Mouse (Mus musculus) retina, postnatal 7 days (tissue): Measurements from ENCODE around the gene Gm128.
A peak's percentile ranks its signal among the peaks of the same experiment; 100 is the strongest.
"Not testable (repeated sequence)": the region's sequence is repeated elsewhere in the genome, so short reads cannot be mapped to it uniquely, and the experiment has no call there.

Experiments used
- DNase-seq: peaks from one replicate; pipeline ENCODE4 v3.0.0-alpha.2; 2012; ENCODE audit warnings: low read depth, low spot score

Gm128 gene

DNA sequence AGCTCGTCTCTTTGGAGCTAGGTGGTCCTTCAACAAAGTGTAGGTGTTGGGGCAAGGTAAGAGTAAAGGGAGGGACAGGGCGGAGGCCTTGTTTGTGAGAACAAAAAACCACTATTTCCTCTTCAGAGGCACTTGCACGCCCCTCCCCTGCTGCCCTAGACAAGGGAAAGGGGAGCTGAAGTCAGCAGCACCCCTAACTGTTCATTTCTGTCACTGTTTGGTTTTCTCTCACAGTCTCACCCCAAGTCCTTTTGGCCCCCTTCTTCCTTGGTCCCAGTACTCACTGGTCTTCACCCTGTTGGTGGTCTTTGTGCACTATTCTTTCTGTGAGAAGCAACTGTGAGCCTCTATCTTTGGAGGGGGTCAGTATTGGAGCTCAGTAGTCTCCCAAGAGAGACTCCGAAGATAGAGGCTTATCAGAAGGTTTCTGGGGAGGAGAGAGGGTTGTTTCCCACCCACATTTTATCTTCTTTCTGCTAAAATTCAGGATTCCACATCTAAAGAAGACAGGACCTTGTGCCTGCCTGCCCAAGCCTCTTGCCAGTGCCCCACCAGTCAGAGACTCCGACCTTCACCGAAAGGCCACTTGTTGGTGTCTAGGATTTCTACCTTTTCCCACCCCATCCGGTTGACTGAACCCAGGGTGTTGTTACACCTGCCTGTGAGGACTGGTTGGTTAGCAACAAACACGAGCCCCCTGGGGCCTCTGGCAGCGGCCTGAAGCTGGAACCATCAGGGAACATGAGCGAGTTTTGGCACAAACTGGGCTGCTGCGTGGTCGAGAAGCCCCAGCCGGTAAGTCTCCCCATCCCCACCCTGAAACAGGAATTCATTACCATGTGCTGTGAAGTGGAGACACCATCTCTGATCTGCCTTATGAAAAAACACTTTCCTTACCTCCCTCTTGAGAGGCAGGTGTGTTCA lies 9.8 kb downstream of the Gm128 start, which contains the start of gene Mllt11:
Gene Mllt11 (minus strand): TSS at position 874 of the 924 bp plus-strand sequence.
- DNase-seq = no peak

GRCm38 (mm10) chr3:95230495-95231297 lies 10.7 kb downstream of the Gm128 start:
- no peak for DNase-seq

DNA sequence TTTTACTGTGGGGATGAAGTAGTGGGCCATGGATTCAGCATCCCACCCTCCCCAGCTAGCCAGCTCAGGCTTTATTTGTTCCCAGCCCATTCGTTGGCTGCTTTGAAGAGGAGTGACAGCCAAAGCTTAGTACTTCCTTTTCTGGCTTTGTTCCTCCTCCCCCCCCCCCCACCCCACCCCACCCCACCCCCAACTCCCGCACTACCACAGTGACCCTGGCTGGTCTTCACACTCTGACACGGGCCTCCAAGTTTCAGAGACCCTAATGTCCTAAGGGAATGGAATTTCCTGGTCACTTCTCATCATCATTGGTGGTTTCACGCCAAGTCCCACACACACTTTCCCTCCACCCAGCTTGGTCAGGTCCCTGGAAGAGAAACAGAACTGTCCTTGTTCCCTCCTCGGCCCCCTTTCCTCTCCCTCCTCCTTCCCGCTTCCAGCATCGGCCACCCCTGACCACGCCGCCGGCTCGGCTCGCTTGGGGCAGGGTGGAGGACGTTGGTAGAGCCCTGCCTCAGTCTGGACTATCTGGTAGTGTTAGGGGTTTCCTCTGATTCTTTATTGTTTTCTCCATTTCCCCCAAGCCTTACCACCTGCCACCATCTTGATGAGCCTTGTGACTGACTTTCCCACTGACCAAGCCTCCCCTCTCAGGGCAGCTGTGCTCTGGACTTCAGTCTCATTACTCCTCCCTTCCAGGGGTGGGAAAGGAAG lies 11.5 kb downstream of the Gm128 start:
- DNase-seq = no peak

DNA sequence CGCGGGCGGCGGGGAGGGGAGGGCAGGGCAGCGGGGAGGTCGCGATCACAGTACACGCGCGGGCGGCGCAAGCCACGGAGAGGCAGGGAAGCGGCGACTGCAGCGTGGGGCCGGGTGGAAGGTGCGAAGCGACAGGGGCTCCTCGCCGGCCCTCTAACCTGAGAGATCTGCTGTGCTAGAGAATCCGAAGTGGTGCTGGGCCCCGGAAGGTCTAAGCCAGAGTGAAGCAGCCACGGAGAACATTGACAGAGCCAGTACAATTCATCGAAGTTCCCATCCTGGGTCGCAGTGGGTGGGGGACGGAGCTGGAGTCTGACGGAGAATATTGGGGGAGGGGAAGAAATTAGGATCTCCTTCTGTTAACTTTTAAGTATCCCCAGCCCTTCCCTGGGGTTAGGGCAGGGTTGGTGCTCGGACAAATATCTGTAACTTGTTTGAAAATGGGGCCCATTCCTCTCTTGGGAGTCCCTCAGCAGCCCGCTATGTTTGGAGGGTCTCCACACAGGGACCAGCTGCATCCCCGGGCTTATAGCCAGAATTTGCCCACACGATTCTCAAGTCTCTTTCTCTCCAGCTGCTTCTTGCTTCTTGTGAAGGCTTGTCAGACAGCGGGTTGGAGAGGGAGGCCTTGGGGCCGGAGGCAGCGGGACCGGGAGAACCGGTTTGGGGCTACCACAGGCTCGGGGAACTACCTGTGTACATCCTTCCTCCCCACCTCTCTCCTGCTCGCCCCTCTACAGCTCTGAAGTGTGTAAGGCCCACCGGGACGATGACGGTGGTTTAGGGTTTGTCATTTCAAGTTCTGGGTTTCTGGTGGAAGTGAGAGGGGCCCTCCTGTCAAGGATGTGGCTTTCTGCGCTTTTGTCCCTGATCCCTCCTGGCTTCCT lies 12.3 kb downstream of the Gm128 start:
- no peak for DNase-seq

- DNase-seq = peak; percentile 57
Observed at GRCm38 (mm10) chr3:95228148-95228893, 13.1 kb downstream of the Gm128 start, which contains the start of gene Cdc42se1. TSS of gene Cdc42se1 (plus strand) at chr3:95228732.

DNA sequence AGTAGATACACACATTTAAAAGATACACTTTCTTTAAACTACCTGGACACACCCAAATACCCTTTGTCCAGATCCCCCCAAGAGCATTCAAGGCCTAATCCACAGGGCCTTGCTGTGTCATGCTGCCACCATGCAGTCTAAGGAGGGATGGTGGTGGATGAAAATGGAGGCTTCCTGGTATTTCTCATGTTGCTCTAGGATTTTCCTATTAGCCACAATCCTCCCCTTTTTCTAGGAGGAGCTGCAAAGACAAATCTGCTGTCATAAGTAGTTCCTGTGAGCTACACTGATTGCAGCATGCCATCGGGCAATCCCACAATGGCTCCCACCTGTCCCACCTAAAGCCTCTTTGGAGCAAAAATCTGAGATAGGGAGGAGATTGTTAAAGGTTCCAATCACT lies 14.2 kb downstream of the Gm128 start:
- no peak for DNase-seq

DNA sequence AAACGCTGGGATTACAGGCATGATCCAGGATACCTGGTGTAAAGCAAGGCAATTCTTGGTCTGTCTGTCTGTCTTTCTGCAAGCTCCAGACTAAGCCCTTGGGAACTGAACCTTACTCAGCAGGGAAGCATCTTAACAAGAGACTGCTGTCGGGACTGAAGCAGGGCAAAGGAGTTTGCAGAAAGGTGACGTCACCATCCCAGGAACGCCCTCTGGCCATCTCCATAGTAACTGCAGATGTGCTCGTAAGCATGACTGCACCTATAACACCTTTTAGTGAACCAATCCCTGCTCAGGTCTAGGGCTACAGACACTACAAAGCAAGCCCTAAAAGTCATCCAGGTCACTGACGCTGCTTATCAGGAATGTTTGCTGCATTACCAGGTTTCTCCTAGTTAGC lies 17.1 kb downstream of the Gm128 start:
- DNase-seq = no peak

- no peak for DNase-seq
Observed at GRCm38 (mm10) chr3:95223041-95223440, 18.4 kb downstream of the Gm128 start.

- no peak for DNase-seq
Observed at GRCm38 (mm10) chr3:95218466-95219137, 22.8 kb downstream of the Gm128 start.

DNA sequence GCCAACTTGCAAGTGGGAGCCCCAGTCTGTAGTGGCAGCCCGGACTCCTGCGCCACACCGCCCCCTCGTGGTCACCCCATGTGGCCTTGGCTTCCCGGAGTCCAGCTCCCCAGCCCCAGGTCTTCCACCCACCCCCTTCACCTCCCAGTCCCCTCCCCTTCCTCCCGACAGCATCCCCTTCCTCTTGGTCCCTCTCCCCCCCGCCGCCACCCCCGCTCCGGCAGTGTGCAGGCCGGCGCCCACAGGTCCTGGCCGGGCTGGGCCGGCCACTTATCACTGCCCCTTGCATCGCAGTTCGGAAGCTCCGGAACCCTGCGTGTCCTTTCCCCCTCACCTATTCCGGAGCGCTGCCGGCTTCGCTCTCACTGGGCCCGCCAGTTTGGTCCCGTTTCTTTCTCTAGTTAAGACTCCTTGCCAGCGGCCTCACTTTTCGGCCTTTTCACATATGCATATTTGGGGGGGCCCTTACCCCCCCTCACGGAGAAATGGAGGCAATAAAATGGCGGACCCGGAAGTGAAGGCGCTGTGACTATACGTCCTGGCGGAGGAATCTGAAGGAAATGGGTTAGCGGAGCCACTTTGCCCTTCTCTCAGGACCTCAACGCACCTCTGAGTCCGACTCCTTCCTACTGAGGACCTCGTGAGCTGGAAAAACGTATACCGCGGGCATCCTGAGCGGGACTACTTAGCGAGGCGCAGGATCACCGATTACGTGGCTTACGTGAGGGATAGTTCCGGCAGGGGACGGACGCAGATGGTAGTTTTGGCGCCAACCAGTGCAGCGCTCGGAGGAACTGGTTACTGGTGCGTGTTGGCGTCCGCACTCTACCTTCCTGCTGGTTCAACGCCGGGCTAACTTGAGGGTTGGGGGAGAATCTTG lies 23.9 kb downstream of the Gm128 start, which contains the start of gene Gabpb2:
Gene Gabpb2 (minus strand): TSS at position 662 of the 880 bp plus-strand sequence.
- peak; percentile 84 for DNase-seq

DNA sequence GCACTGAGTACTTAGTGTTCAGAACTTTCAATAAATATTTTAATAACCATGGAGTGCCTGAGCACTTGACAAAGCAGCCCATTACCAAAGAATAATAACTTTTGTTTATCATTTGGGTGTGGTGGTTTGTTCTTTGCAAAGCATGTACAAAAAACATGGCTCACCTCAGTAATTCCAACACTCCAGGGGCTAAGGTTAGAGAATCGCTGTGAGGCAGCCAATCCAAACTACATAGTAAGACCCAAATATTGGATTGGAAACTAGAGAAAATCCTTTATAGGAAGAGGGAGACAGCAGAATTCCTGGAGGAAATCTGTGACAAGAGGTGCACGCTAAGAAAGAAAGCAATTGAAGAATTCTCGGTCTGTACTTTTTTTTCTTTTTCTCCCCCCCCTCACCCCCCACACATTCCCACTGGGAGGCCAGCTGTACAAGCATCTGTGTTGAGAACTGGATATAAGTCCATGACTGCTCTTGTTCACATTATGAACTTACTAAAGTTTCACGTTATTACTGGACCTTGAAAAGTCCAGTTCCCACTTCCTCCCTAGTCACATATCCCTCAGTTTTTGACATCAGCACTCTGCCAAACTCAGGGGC lies 24.6 kb downstream of the Gm128 start:
- DNase-seq = no peak

- DNase-seq = no peak
Observed at GRCm38 (mm10) chr3:95213609-95213975, 27.8 kb downstream of the Gm128 start.

DNA sequence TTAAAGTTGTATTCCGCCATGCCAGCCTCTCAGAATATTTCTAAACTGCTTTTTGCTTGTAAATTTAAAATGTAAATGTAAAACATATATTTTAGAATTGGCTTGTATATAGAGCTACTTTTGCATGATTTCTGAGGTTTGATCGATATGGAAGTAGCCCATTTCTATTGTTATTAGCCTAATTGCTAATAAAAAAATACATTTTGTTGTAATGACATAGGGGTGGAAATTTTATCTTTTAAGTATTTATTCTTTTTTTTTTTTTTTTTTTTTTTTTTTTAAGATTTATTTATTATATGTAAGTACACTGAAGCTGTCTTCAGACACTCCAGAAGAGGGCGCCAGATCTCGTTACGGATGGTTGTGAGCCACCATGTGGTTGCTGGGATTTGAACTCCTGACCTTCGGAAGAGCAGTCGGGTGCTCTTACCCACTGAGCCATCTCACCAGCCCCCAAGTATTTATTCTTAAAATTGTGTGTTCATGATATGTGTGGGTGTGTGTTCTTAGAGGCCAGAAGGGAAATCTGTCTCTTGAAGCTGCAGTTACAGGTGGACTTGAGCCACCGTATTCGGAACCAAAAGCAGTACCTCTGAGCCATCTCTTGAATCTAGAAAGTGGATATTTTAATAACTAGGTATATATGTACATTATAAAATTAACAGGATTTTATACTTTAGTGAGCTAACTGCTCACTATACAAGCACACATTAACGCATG lies 28.3 kb downstream of the Gm128 start:
- not testable (repeated sequence) for DNase-seq

GRCm38 (mm10) chr3:95210585-95210984 lies 30.8 kb downstream of the Gm128 start:
- DNase-seq = no peak

DNA sequence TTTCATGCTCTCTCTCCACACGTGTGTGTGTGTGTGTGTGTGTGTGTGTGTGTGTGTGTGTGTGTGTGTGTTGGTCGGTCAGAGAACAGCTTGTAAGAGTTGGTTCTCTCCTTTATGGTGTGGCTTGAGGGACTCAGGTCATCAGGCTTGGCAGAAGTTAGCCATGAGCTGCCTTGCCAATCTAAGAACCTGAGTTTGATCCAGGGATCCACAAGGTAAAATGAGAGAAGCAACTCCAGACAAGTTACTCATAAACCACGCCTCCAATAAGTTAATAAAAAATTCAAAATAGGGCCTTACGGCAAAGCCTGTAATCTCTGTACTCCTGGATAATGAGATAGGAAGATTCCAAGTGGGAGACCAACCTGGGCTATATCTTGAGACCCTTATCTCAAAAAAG lies 33.1 kb downstream of the Gm128 start:
- DNase-seq = no peak

GRCm38 (mm10) chr3:95203880-95204279 lies 37.5 kb downstream of the Gm128 start:
- DNase-seq = no peak

DNA sequence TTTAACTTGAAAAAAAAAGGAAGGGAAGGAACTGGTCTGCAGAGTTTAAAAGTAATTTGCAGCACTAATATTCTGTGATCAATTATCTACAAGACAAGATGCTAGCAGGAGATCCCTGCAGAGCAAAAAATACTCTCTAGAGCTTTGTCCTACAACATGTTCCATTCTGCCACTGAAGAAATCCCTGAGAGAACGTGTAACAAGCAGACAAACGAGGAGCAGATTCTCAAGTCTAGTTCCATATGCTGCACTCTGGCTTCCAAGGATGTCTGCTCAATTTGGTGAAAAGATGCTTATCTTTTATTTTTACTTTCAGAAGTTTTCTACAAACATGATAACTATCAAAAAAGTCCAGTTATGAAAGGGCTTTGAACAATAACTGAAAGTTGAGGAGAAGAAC lies 40.8 kb downstream of the Gm128 start:
- DNase-seq = no peak
